Mouse (Mus musculus) induced T-regulatory cell, adult 2 months (primary cell): ENCODE measurements at regions not wholly inside any gene's neighbourhood (a gene's known extent, or its start where the extent isn't known, plus 50 kb on each side); places are given as distances from the start of the nearest gene placed in this dataset.

ENCODE experiments used
- DNase-seq: peaks from one replicate; pipeline ENCODE4 v3.0.0-alpha.2; 2012; ENCODE audit warnings: low read depth

- DNase-seq, result no peak
Measured at GRCm38 (mm10) chr13:90823877-90824276, 81.3 kb downstream of the Atp6ap1l start.

- DNase-seq, result no peak
Measured at GRCm38 (mm10) chr13:90821898-90822297, 83.3 kb downstream of the Atp6ap1l start.

- DNase-seq, result no peak
Measured at GRCm38 (mm10) chr13:90820453-90820852, 84.7 kb downstream of the Atp6ap1l start.

- no peak for DNase-seq
Measured at GRCm38 (mm10) chr13:90819934-90820333, 85.2 kb downstream of the Atp6ap1l start.

- no peak for DNase-seq
Measured at GRCm38 (mm10) chr13:90814174-90814865, 90.8 kb downstream of the Atp6ap1l start.

GRCm38 (mm10) chr13:90810011-90810410 is 95.1 kb downstream of the Atp6ap1l start:
- no peak for DNase-seq

GRCm38 (mm10) chr13:90799641-90800040 is 105.5 kb downstream of the Atp6ap1l start:
- DNase-seq, result no peak

GRCm38 (mm10) chr13:90798791-90799542 is 106.2 kb downstream of the Atp6ap1l start:
- DNase-seq, result no peak

GRCm38 (mm10) chr13:90798381-90798780 is 106.8 kb downstream of the Atp6ap1l start:
- no peak for DNase-seq

GRCm38 (mm10) chr13:90797209-90797608 is 107.9 kb downstream of the Atp6ap1l start:
- DNase-seq, result no peak

- peak; percentile 1 for DNase-seq
Measured at GRCm38 (mm10) chr13:90796809-90797208, 108.3 kb downstream of the Atp6ap1l start.

GRCm38 (mm10) chr13:90782435-90782834 is 122.7 kb downstream of the Atp6ap1l start:
- no peak for DNase-seq

GRCm38 (mm10) chr13:90781974-90782373 is 123.2 kb downstream of the Atp6ap1l start:
- DNase-seq, result no peak

- no peak for DNase-seq
Measured at GRCm38 (mm10) chr13:90777952-90778298, 127.2 kb downstream of the Atp6ap1l start.

GRCm38 (mm10) chr13:90777123-90777951 is 127.8 kb downstream of the Atp6ap1l start:
- no peak for DNase-seq

GRCm38 (mm10) chr13:90762154-90762553 is 143.0 kb downstream of the Atp6ap1l start:
- no peak for DNase-seq

GRCm38 (mm10) chr13:90760516-90761050 is 144.6 kb downstream of the Atp6ap1l start:
- no peak for DNase-seq

GRCm38 (mm10) chr13:90754451-90754850 is 150.7 kb downstream of the Atp6ap1l start:
- no peak for DNase-seq

- no peak for DNase-seq
Measured at GRCm38 (mm10) chr13:90749741-90750140, 155.4 kb downstream of the Atp6ap1l start.

- no peak for DNase-seq
Measured at GRCm38 (mm10) chr13:90745063-90745462, 160.1 kb downstream of the Atp6ap1l start.

GRCm38 (mm10) chr13:90742615-90743402 is 162.3 kb downstream of the Atp6ap1l start:
- no peak for DNase-seq

GRCm38 (mm10) chr13:90739797-90740196 is 165.4 kb downstream of the Atp6ap1l start:
- DNase-seq, result no peak
